Mouse (Mus musculus) spleen, adult 2 months (tissue): Measurements from ENCODE around the gene Nrp2.

Experiments
- CTCF ChIP-seq: fragments of 200-500 bp; IDR thresholded peaks from 2 replicates; pipeline ENCODE4 v1.5.1; 2011; ENCODE audit warnings: mild to moderate bottlenecking, inconsistent platforms; ENCODE audit not compliant: insufficient read depth, insufficient read length, insufficient replicate concordance; ENCODE audit errors: extremely low read depth
- POLR2A ChIP-seq: fragments of 200-500 bp; IDR thresholded peaks from 2 replicates; pipeline ENCODE4 v1.6.1; 2011; ENCODE audit warnings: low read depth, low read length, inconsistent platforms

- TF ChIP-seq CTCF = no peak
- no peak for TF ChIP-seq POLR2A
These were observed 21.5 kb downstream of the Nrp2 start for GRCm38 (mm10) chr1:62724461-62725021.
